Mouse (Mus musculus) heart, postnatal 0 days (tissue): ENCODE measurements around the gene Filip1l. TPM values are rescaled to one million over a fixed set of nuclear protein-coding genes. Genes with fewer than 3 reads are reported as not detected.

ENCODE experiments used
- ATAC-seq: fragments of 200-750 bp; cut with Nextera tagmentation; 2 replicates; pipeline ENCODE4 v1.8.0; 2017; ENCODE audit warnings: low read depth, moderate number of reproducible peaks, moderate library complexity; ENCODE audit not compliant: insufficient read depth
- DNase-seq: peaks from one replicate; pipeline ENCODE4 v3.0.0-alpha.2; 2016; ENCODE audit warnings: low spot score
- H3K27ac ChIP-seq: fragments of 300-500 bp; sonication (generic); 2 replicates; pipeline ENCODE4 v1.5.1; 2014; ENCODE audit warnings: low read depth, mild to moderate bottlenecking
- H3K27me3 ChIP-seq: fragments of 300-500 bp; sonication (generic); 2 replicates; pipeline ENCODE4 v1.6.1; 2014; ENCODE audit warnings: low read length, mixed read lengths; ENCODE audit not compliant: control insufficient read depth, insufficient read depth
- H3K36me3 ChIP-seq: fragments of 300-500 bp; sonication (generic); replicated peaks from 2 replicates; pipeline ENCODE4 v1.6.1; 2014; ENCODE audit warnings: low read length, mixed read lengths; ENCODE audit not compliant: control insufficient read depth, insufficient read depth
- H3K4me1 ChIP-seq: fragments of 300-500 bp; sonication (generic); 2 replicates; pipeline ENCODE4 v1.6.1; 2014; ENCODE audit warnings: antibody characterized with exemption; ENCODE audit not compliant: control insufficient read depth, insufficient read depth
- H3K4me2 ChIP-seq: fragments of 300-500 bp; sonication (generic); 2 replicates; pipeline ENCODE4 v1.6.1; 2014; ENCODE audit warnings: low read depth, mild to moderate bottlenecking, low read length, moderate library complexity
- H3K4me3 ChIP-seq: fragments of 300-500 bp; sonication (generic); 2 replicates; pipeline ENCODE4 v1.5.1; 2014; ENCODE audit warnings: low read depth, low read length
- H3K9ac ChIP-seq: fragments of 300-500 bp; sonication (generic); replicated peaks from 2 replicates; pipeline ENCODE4 v1.6.1; 2014; ENCODE audit warnings: low read depth, low read length, mixed read lengths
- H3K9me3 ChIP-seq: fragments of 300-500 bp; sonication (generic); replicated peaks from 2 replicates; pipeline ENCODE4 v1.6.1; 2016; ENCODE audit warnings: low read length; ENCODE audit not compliant: control insufficient read depth
- CTCF ChIP-seq: IDR thresholded peaks from 2 replicates; pipeline ENCODE4 v1.5.1; 2016; ENCODE audit warnings: antibody characterized with exemption, control low read depth, low read depth
- EP300 ChIP-seq: IDR thresholded peaks from 2 replicates; pipeline ENCODE4 v1.6.1; 2016; ENCODE audit warnings: antibody characterized with exemption, low read depth
- WGBS: fragments of 180-500 bp; shearing (Covaris S2); extraction: QIAGEN DNeasy Blood & Tissue Kit; methylation state at CpG from one replicate; pipeline ENCODE4 v1.1.7; 2014; 5-methylcytosine and 5-hydroxymethylcytosine counted together
- polyA plus RNA-seq: library from polyadenylated mRNA; unstranded; fragments of >200 nt; fragmentation: Nextera tagmentation; extraction: Ambion mirVana; gene quantifications from 2 replicates; pipeline ENCODE4 v1.2.1, GENCODE M21; 2015
- total RNA-seq: library from RNA; depleted of rRNA; stranded (reverse); fragments of >200 nt; gene quantifications from 2 replicates; pipeline ENCODE4 v1.2.3, GENCODE M21; 2014; ENCODE audit warnings: low replicate concordance

Filip1l gene
- total and polyA plus RNA-seq, 2 experiments from 2014 or later, result 14.1 to 26.0 TPM

- Histone ChIP-seq H3K4me2 (no peak overlapping the region), H3K4me3 (no peak overlapping the region), H3K4me1 (no peaks in the 10 kb centered on the region), H3K9me3 (no peaks in the 10 kb centered on the region), H3K27me3 (no peaks in the 10 kb centered on the region), H3K27ac (no peak overlapping the region), H3K36me3 (no peaks in the 10 kb centered on the region), H3K9ac (no peak overlapping the region)
- ATAC-seq (no peak), DNase-seq (no peak)
- TF ChIP-seq EP300, result no peak
- TF ChIP-seq CTCF, result no peak
- 94% methylated on average over 8 of the region's 8 CpGs for WGBS
These were observed 101.3 kb downstream of the Filip1l start for GRCm38 (mm10) chr16:57454106-57454763.

GRCm38 (mm10) chr16:57455573-57455972, 102.7 kb downstream of the Filip1l start:
- Histone ChIP-seq H3K9ac (no peak overlapping the region), H3K36me3 (no peaks in the 10 kb centered on the region), H3K9me3 (no peaks in the 10 kb centered on the region), H3K27ac (no peak overlapping the region), H3K4me2 (no peak overlapping the region), H3K4me3 (no peak overlapping the region), H3K27me3 (no peaks in the 10 kb centered on the region), H3K4me1 (no peaks in the 10 kb centered on the region)
- WGBS, result 64% methylated on average over 3 of the region's 3 CpGs
- no peak for TF ChIP-seq CTCF
- TF ChIP-seq EP300, result no peak
- ATAC-seq (no peak), DNase-seq (no peak)

- TF ChIP-seq EP300 (no peak), CTCF (no peak)
- no peaks in the 10 kb centered on the region for H3K36me3 ChIP-seq
- H3K4me2 ChIP-seq, result no peak overlapping the region
- DNase-seq (no peak), ATAC-seq (no peak)
- no peak overlapping the region for H3K27ac ChIP-seq
- H3K9ac ChIP-seq, result no peak overlapping the region
- H3K4me3 ChIP-seq, result no peak overlapping the region
- no peaks in the 10 kb centered on the region for H3K27me3 ChIP-seq
- H3K4me1 ChIP-seq, result no peaks in the 10 kb centered on the region
- no peaks in the 10 kb centered on the region for H3K9me3 ChIP-seq
- WGBS, result 78% methylated on average over 2 of the region's 2 CpGs
These were observed 103.1 kb downstream of the Filip1l start for GRCm38 (mm10) chr16:57456003-57456402.

GRCm38 (mm10) chr16:57465386-57465913, 112.6 kb downstream of the Filip1l start:
- no peaks in the 10 kb centered on the region for H3K9me3 ChIP-seq
- H3K4me2 ChIP-seq, result no peak overlapping the region
- H3K27me3 ChIP-seq, result no peaks in the 10 kb centered on the region
- 0 out of 2 replicates have a peak, but pooled peaks cover 10% of the 10 kb centered on the region for H3K4me1 ChIP-seq
- no peak overlapping the region for H3K9ac ChIP-seq
- H3K4me3 ChIP-seq, result no peak overlapping the region
- WGBS, result 91% methylated on average over 9 of the region's 9 CpGs
- ATAC-seq, result no peak
- H3K36me3 ChIP-seq, result no peaks in the 10 kb centered on the region
- DNase-seq, result no peak
- TF ChIP-seq EP300 (no peak), CTCF (no peak)
- H3K27ac ChIP-seq, result no peak overlapping the region

GRCm38 (mm10) chr16:57469301-57469700, 116.4 kb downstream of the Filip1l start:
- H3K9me3 ChIP-seq, result no peaks in the 10 kb centered on the region
- no peak overlapping the region for H3K4me2 ChIP-seq
- WGBS, result 64% methylated on average over 4 of the region's 4 CpGs
- no peak for DNase-seq
- no peak for ATAC-seq
- no peak overlapping the region for H3K27ac ChIP-seq
- no peak for TF ChIP-seq CTCF
- TF ChIP-seq EP300, result no peak
- H3K36me3 ChIP-seq, result no peaks in the 10 kb centered on the region
- H3K4me1 ChIP-seq, result 0 out of 2 replicates have a peak, but pooled peaks cover 10% of the 10 kb centered on the region
- H3K27me3 ChIP-seq, result no peaks in the 10 kb centered on the region
- H3K4me3 ChIP-seq, result no peak overlapping the region
- no peak overlapping the region for H3K9ac ChIP-seq

GRCm38 (mm10) chr16:57469869-57470268, 117.0 kb downstream of the Filip1l start:
- no peak for TF ChIP-seq CTCF
- no peak for TF ChIP-seq EP300
- ATAC-seq (no peak), DNase-seq (no peak)
- Histone ChIP-seq H3K4me2 (no peak overlapping the region), H3K27ac (no peak overlapping the region), H3K9me3 (no peaks in the 10 kb centered on the region), H3K4me1 (0 out of 2 replicates have a peak, but pooled peaks cover 10% of the 10 kb centered on the region), H3K9ac (no peak overlapping the region), H3K4me3 (no peak overlapping the region), H3K27me3 (no peaks in the 10 kb centered on the region), H3K36me3 (no peaks in the 10 kb centered on the region)
- WGBS, result 66% methylated on average over 2 of the region's 2 CpGs
